Mouse (Mus musculus): ENCODE data around the gene Cacna2d1.

Gene Cacna2d1

GRCm38 (mm10) chr5:16294708-16295107, 360.2 kb downstream of the Cacna2d1 start:
- no peak for DNase-seq

GRCm38 (mm10) chr5:16297170-16297771, 362.8 kb downstream of the Cacna2d1 start:
- no peak for DNase-seq

GRCm38 (mm10) chr5:16299631-16300030, 365.1 kb downstream of the Cacna2d1 start:
- no peak for DNase-seq

- peak; percentile 13 for DNase-seq
These were observed 374.9 kb downstream of the Cacna2d1 start for GRCm38 (mm10) chr5:16309168-16310006.

GRCm38 (mm10) chr5:16314242-16314641, 379.8 kb downstream of the Cacna2d1 start:
- DNase-seq, result no peak

GRCm38 (mm10) chr5:16315983-16316390, 381.5 kb downstream of the Cacna2d1 start:
- DNase-seq, result no peak

GRCm38 (mm10) chr5:16317680-16318242, 383.3 kb downstream of the Cacna2d1 start:
- no peak for DNase-seq

- no peak for DNase-seq
These were observed 392.1 kb downstream of the Cacna2d1 start for GRCm38 (mm10) chr5:16326610-16327009.

- no peak for DNase-seq
These were observed 410.9 kb downstream of the Cacna2d1 start for GRCm38 (mm10) chr5:16345393-16345792.

GRCm38 (mm10) chr5:16355816-16356215, 421.3 kb downstream of the Cacna2d1 start:
- DNase-seq, result no peak

GRCm38 (mm10) chr5:16357709-16358108, 423.2 kb downstream of the Cacna2d1 start:
- no peak for DNase-seq

GRCm38 (mm10) chr5:16362076-16362475, 427.6 kb downstream of the Cacna2d1 start:
- DNase-seq, result no peak

GRCm38 (mm10) chr5:16363171-16363570, 428.7 kb downstream of the Cacna2d1 start:
- DNase-seq, result no peak

GRCm38 (mm10) chr5:16370706-16371105, 436.2 kb downstream of the Cacna2d1 start:
- DNase-seq, result no peak

- no peak for DNase-seq
These were observed 439.5 kb downstream of the Cacna2d1 start for GRCm38 (mm10) chr5:16373966-16374365.

- DNase-seq, result no peak
These were observed 441.9 kb downstream of the Cacna2d1 start for GRCm38 (mm10) chr5:16376329-16376908.

GRCm38 (mm10) chr5:16410011-16410410, 475.5 kb downstream of the Cacna2d1 start:
- no peak for DNase-seq

- no peak for DNase-seq
These were observed 480.2 kb downstream of the Cacna2d1 start for GRCm38 (mm10) chr5:16414693-16415092.

GRCm38 (mm10) chr5:16417996-16418395, 483.5 kb downstream of the Cacna2d1 start:
- no peak for DNase-seq

- no peak for DNase-seq
These were observed 484.0 kb downstream of the Cacna2d1 start for GRCm38 (mm10) chr5:16418504-16418903.
